Comparison of ENCODE assay signal across 8 mouse cellular contexts in genomic region chr2:27009714-27010244, GRCm38 (mm10). TPM values are rescaled to one million over a fixed set of nuclear protein-coding genes. Genes with fewer than 3 reads are reported as not detected.
DNase-seq lines count a peak whose midpoint lies in the region; ATAC-seq and TF ChIP-seq lines count a peak whose summit lies in the region.

Cacfd1 (plus strand) TSS chr2:27009926.

- CTCF ChIA-PET in Patski (lab: Charles Lee), result interaction anchor here (1.0 to 2.4 kb wide), 3 partner anchors 8 to 363 kb away, joined by 3 to 9 read pairs (median 8); no protein-coding TSS in a partner anchor

- H3K27ac ChIP-seq in hindbrain, embryonic 14.5 days, result peak within 1 kb of the TSS; percentile 76

- in situ Hi-C loops in Patski (cut with MboI; ENCODE audit: low pct_unique_long_range_greater_than_20kb), result loop anchor here (5.0 kb wide), 1 partner anchor 367 kb away; no protein-coding TSS in a partner anchor

- no peak for TF ChIP-seq CTCF in Patski (IDR thresholded peaks at IDR 0.05)

- H3K9me3 ChIP-seq in hindbrain, embryonic 14.5 days (ENCODE audit: control insufficient read depth, low read length), result no peaks in the 10 kb centered on the region

- H3K27me3 ChIP-seq in Patski, result no peaks in the 10 kb centered on the region
- no peaks in the 10 kb centered on the region for H3K27me3 ChIP-seq in hindbrain, embryonic 14.5 days (ENCODE audit: control insufficient read depth, insufficient read depth, low read length)

- ATAC-seq in Patski, result peak; percentile 71
- ATAC-seq in hindbrain, embryonic 14.5 days (ENCODE audit: low FRiP score), result peak; percentile 94

- peaks cover 17% of the 10 kb centered on the region for H3K36me3 ChIP-seq in hindbrain, embryonic 14.5 days (replicated peaks; ENCODE audit: control insufficient read depth, insufficient read depth)

- WGBS in hindbrain, embryonic 14.5 days, result under 1% methylated on average over 43 of the region's 43 CpGs

- peak within 1 kb of the TSS; percentile 69 for H3K4me3 ChIP-seq in hindbrain, embryonic 14.5 days (replicated peaks; ENCODE audit: low read length)

- H3K4me1 ChIP-seq in hindbrain, embryonic 14.5 days (replicated peaks; ENCODE audit: control insufficient read depth, insufficient read depth, low read length), result peaks cover 20% of the 10 kb centered on the region

- peak; percentile 17 for DNase-seq in Patski (ENCODE audit: low read depth, low spot score)
- peak; percentile 88 to 89 for DNase-seq in cerebellum, postnatal 14 days
- DNase-seq in frontal cortex, postnatal 25 days (ENCODE audit: low spot score in 2 of 2), result peak; percentile 59 to 66
- DNase-seq in hindbrain, embryonic 14.5 days (ENCODE audit: low spot score), result peak; percentile 85
- DNase-seq in layer of hippocampus, postnatal 36 days, result peak; percentile 81 to 82
- DNase-seq in lung, postnatal 4 days, result peak; percentile 90 to 93
- DNase-seq in retina, postnatal 7 days (ENCODE audit: low read depth, low spot score), result peak; percentile 86
- peak; percentile 80 for DNase-seq in urinary bladder, adult 2 months (ENCODE audit: low spot score)

- peak within 1 kb of the TSS; percentile 84 for H3K9ac ChIP-seq in hindbrain, embryonic 14.5 days

- POLR2A ChIA-PET in Patski (lab: Charles Lee), result interaction anchor here (0.6 to 1.0 kb wide), 2 partner anchors 30 to 51 kb away, joined by 3 read pairs; no protein-coding TSS in a partner anchor

- peak within 1 kb of the TSS; percentile 84 for H3K4me2 ChIP-seq in hindbrain, embryonic 14.5 days (replicated peaks)

RNA-seq across cellular contexts. Expression of gene Cacfd1, which starts in this region (rescaled TPM):
- 47.6 TPM for polyA plus RNA-seq in Patski (2021)
- polyA plus RNA-seq in hindbrain, embryonic 14.5 days (2014; fragmentation: Nextera tagmentation; extraction: Ambion mirVana), result 72.7 and 83.7 TPM in 2 replicates
- total RNA-seq in layer of hippocampus, postnatal 36 days (2021), result 10 to 100 TPM; 42.8 to 46.6 TPM
- polyA plus RNA-seq in urinary bladder, adult 2 months (2012; rRNA removed), result 48.0 and 48.9 TPM in 2 replicates

Comparison
In these comparisons a context has a peak if more than half of its experiments do, and no peak if none do; other contexts are left out.
1. Peak in every context shown above with its lines: DNase-seq, ATAC-seq, H3K4me3 ChIP-seq and H3K27ac ChIP-seq.
2. DNase-seq: peak in every context shown above with its lines; median percentile 92 in lung, postnatal 4 days; 88 in cerebellum, postnatal 14 days; 86 in retina, postnatal 7 days; 85 in hindbrain, embryonic 14.5 days; 82 in layer of hippocampus, postnatal 36 days; 80 in urinary bladder, adult 2 months; 62 in frontal cortex, postnatal 25 days; 17 in Patski.